Mouse (Mus musculus) adipocyte (in vitro differentiated cells): ENCODE results near the gene Vegfc.

Source experiments
- DNase-seq: peaks from one replicate; pipeline ENCODE4 v3.0.0-alpha.2; 2016; ENCODE audit warnings: low spot score

The Vegfc gene

DNA sequence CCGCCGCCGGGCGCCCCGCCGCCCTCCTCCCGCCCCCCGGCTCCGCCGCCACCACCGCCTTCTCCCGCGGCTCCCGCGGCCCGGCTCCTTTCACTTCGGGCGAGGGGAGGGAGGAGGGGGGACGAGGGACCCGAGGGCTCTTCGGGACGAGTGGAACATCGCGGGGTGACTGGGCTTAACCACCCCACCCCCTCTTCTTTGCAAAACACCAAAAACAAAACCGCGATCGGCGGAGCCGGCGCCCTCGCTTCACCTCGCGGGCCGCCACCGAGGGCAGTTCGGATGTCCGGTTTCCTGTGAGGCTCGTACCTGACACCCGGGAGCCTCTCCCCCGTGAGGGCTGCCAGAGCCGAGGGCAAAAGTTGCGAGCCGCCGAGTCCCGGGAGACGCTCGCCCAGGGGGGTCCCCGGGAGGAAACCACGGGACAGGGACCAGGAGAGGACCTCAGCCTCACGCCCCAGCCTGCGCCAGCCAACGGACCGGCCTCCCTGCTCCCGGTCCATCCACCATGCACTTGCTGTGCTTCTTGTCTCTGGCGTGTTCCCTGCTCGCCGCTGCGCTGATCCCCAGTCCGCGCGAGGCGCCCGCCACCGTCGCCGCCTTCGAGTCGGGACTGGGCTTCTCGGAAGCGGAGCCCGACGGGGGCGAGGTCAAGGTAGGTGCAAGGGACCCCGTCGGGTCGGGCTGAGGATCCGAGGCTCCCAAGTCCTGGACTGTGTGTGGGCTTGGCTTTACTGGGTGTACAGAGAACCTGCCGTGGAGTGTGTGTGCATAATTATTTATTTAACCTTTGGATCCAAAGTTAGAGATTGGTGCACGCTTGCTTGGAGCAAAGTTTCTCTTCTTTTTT is at the start of gene Vegfc:
Gene Vegfc (plus strand): TSS at position 336 of the 850 bp plus-strand sequence.
- DNase-seq: peak; percentile 43

GRCm38 (mm10) chr8:54034584-54034983 is 42.8 kb upstream of the Vegfc start:
- no peak for DNase-seq

GRCm38 (mm10) chr8:54042601-54043000 is 34.8 kb upstream of the Vegfc start:
- DNase-seq: no peak

DNA sequence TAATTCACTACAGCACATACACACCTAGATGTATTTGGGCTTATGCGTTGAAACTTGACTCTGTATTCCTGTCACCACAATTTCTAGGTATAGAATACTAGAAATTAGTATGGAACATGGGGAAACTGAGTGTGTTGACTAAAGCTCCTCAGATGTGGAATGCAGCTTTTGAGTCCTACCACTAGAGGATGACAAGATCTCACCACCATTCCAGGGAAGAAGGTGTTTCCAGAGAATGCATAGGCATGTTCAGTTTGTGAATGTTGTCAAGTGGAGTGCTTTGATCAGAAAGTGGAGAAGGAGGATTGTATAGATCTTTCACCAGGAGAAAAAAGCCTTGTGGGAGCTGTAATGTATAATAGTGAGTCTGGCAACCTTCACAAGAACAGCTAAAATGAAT is 33.9 kb upstream of the Vegfc start:
- DNase-seq: peak; percentile 2

DNA sequence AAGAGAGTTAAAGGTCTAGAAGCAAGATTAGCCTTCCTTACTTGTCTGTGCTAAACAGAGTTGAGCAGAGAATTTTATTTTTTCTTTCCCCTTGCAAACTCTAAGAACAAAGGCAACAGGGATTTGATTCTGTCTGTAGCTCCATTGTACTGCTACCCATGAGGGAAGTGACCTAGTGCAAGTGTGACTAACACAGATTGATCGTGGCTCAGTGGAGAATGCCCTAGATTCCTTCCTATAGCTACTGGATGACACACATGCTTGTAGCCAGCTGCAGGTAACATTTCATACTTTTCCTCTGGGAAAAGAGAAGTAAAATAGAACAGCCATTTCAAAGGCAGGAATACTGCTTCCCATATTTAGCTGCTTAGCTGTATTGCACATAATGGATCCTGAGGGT is 24.2 kb upstream of the Vegfc start:
- DNase-seq: no peak

- DNase-seq: no peak
These were observed 11.9 kb upstream of the Vegfc start for GRCm38 (mm10) chr8:54065492-54065891.

DNA sequence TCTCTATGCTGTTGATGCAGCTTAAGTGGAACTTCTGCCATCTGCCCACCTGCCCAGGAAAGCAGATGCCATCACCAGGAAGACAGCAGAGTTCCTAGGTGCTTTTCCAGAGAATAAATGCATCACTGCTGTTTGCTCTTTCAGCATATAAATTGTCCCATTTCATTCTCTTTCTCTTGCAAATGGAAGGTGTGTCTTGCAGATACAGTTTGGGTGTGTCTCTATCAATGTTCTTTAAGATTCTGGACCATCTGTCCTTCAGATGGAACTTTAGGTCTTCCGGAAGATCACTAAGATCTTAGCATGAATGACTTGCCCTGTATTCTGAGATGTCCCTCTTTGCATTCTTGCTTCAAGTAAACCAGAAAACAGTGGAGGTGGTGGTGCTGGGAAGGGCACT is 1.1 kb upstream of the Vegfc start:
- no peak for DNase-seq

DNA sequence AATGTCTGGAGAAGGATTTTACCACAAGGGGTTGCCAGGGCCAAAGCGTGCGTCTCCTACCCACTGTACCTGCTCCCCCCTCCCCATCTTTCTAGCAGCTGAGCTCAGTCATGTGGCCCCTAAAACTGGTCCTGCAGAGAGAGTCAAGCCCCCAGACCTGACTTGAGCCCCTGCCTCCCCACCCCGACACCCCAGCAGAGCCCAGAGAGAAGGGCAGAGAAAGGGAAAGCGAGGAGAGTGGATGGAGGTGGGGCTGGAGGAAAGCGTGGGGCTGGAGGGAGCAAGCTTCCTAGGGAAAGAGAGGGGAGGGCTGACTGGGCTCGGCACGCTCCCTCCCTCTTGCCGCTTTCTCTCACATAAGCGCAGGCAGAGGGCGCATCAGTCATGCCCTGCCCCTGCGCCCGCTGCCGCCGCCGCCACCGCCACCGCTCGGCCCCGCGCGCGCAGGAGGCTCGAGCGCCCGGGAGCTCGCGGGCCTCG is 575 bp upstream of the Vegfc start:
- peak; percentile 57 for DNase-seq

DNA sequence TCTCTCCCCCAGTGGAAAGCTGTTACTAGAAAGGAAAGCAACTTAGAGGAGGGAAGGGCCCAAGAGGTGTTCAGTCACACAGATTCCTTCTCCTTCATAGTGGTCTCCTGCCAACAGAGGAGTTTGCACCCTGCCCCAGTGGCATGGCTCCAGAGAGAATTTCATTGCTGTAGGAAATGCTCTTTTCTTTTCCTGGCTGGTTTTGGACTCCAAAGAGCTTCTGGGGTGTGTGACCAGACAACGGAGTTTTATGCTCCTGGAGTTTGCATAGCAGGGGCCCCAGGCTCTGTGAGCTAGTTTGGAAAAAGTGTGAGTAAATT is 675 bp downstream of the Vegfc start:
- DNase-seq: peak; percentile 65

- no peak for DNase-seq
These were observed 1.6 kb downstream of the Vegfc start for GRCm38 (mm10) chr8:54079001-54079400.

DNA sequence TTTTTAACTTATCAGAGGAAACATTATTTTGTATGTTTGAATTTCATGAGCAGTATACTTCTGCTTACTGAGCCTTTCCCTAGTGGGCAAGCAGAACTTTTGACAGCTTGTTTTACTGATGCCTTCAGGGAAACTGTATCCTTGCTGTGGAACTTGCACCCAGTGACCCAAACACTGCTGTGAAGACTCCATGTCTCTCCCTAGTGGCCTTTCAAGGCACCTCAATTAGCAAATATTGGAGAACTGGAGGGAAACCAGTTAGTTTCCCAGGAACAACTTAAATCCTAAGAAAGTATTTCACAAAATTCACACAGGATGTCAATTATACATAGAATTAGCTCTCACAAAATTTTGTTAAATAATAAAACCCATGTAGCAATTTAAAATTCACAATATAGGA is 2.2 kb downstream of the Vegfc start:
- peak; percentile 53 for DNase-seq

GRCm38 (mm10) chr8:54085896-54086295 is 8.5 kb downstream of the Vegfc start:
- peak; percentile 29 for DNase-seq

DNA sequence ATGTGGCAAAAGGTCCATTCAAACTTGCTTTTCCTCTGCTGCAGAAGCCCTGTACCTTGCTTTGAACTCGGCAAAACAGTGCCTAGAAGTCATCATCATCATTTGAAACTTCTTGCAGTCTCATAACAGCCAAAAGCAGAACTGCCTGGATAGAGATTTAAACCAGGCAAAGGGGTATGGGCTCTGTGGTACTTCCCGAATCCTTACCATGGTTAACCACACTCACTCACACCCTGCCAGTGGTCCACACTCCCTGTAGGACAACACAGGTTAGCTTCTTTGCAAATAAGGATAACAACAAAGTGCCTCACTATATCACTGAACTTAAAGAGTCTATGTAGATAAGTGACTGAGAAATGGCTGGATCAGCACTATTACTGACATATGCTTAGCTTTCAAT is 9.7 kb downstream of the Vegfc start:
- DNase-seq: no peak

DNA sequence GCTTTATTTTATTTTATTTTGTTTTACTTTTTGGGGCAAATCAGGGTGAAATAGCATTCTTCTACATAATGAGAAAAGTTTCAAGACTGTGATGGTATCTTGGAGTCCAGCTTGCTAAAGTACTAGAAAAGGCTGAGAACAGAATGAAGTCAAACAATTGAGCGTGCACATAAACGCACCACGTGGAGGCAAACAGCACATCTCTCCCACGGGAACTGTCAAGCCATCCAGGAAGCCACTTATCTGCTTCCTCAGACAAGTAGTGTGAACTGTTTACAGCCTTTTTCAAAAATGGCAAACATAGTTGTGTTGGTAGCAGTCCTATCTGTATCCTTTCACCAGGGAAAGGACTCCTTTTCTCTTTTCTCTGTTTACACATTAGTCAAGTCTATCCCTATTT is 11.8 kb downstream of the Vegfc start:
- DNase-seq: no peak

DNA sequence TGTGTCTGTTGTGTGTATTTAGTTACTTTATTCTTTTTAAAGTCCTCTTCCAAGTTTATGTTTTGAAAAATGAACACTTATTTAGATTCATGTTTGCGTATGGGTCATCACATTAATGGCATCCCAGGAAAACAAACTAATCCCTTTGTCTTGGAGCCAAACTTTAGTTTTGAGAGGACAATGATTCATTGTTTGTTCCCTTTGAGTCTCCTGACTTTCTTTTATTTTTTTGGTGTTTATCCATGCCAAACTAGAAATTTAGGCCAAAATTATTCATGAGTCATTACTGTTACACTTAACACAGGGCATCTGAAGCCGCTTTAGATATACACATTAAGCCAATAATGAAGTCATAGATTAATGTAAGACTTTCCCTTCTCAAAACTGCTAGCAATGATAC is 12.5 kb downstream of the Vegfc start:
- peak; percentile 24 for DNase-seq

- no peak for DNase-seq
These were observed 22.7 kb downstream of the Vegfc start for GRCm38 (mm10) chr8:54100058-54100457.

- DNase-seq: no peak
These were observed 37.2 kb downstream of the Vegfc start for GRCm38 (mm10) chr8:54114581-54114980.

- no peak for DNase-seq
These were observed 42.7 kb downstream of the Vegfc start for GRCm38 (mm10) chr8:54120115-54120514.

DNA sequence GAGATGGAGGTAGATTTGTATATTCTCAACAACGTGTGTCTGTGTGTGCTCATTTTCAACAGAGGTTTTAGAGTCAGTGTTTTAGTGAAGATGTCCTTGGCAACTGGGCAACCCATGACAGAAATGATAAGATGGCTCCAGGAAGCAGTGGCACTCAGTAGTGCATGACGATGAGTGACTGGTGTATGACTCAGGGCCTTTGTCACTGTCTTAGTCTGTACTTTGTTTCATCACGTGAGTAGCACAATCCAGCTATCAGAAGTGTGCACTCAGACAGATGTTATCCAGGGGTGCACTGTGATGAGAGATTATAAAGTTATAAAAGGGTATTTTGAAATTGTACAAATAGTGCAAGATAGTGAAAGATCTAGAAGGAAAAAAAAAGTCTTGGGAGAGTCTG is 44.5 kb downstream of the Vegfc start:
- DNase-seq: no peak

DNA sequence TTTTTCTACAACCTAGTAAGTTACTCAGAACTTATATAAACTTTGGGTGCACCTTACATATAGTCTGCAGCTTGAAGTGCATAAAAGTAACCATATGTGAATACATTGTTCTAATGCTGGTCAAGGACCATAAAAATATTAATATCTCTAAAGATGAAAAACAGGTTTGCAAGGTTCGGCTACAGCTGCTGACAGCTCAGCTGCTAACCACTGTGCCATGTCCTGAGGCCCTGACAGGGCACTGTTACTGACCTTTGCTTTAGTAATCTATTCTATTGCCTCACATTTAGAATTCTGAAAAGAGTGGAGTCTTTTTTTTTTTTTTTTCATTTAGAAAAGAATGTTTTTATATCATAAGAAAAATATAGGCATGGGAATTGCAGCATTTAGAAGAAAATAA is 44.9 kb downstream of the Vegfc start:
- DNase-seq: peak; percentile 19

DNA sequence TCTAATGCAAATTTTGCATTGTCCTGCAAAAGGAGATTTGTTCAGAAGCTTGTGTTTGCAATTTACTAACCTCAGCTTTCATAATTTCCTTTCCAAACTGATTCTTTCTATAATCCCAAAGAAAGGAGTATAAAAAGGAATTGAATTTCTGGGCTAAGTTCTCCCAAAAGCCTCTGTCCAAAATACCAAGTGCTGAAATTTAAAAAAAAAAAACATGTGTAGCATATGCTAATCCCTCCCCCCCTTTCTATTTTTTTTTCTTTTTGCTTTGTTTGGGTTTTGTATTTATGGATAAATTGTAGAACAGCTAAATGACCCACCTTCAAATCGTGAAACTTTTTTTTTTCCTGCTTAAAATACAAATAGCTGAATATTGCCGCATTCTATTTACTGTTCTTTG is 53.2 kb downstream of the Vegfc start:
- no peak for DNase-seq

- DNase-seq: peak; percentile 74
These were observed 75.8 kb downstream of the Vegfc start for GRCm38 (mm10) chr8:54153240-54153639.

DNA sequence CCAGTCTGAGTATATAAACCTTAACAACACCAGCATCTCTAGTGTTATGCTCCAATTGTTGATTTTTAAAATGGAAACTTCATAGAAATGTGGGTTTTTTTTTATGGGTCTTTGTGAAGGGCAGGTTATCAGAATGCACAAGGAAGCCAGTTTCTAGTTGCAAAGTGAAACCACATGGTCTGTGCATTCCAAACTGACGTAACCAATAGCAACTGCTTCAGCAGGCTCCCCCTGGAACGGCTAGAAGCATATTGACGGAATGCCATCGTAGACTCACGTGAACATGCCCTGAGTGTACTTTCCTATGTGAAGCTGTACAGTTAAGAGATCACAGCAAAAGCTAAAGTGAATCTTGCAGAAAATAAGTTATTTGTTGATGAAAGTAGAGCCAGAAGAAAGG is 86.1 kb downstream of the Vegfc start:
- no peak for DNase-seq

GRCm38 (mm10) chr8:54185336-54185735 is 107.9 kb downstream of the Vegfc start:
- no peak for DNase-seq
